Mouse (Mus musculus) spleen, adult 2 months (tissue): ENCODE measurements around the gene Zfp335. TPM values are rescaled to one million over a fixed set of nuclear protein-coding genes. Genes with fewer than 3 reads are reported as not detected.

Experiments used
- DNase-seq, 2 experiments: peaks; one replicate each; pipeline versions ENCODE4 v3.0.0 to v3.0.0-alpha.2; 2012 to 2021; ENCODE audit warnings: low spot score in 2 of 2, low read depth in 1 of 2
- H3K27ac ChIP-seq: fragments of 200-500 bp; 2 replicates; pipeline ENCODE4 v1.5.1; 2012; ENCODE audit warnings: low read length, inconsistent platforms; ENCODE audit not compliant: insufficient read depth
- H3K27me3 ChIP-seq: fragments of 200-500 bp; 2 replicates; pipeline ENCODE4 v1.6.1; 2012; ENCODE audit warnings: mild to moderate bottlenecking, moderate library complexity, low read length, inconsistent platforms; ENCODE audit not compliant: control insufficient read depth, insufficient read depth
- H3K36me3 ChIP-seq: fragments of 200-500 bp; 2 replicates; pipeline ENCODE4 v1.6.1; 2012; ENCODE audit warnings: mild to moderate bottlenecking, low read length, inconsistent platforms; ENCODE audit not compliant: control insufficient read depth, insufficient read depth
- H3K4me1 ChIP-seq: fragments of 200-500 bp; 2 replicates; pipeline ENCODE4 v1.6.1; 2011; ENCODE audit warnings: inconsistent platforms; ENCODE audit not compliant: control insufficient read depth, insufficient read depth, insufficient read length
- H3K4me3 ChIP-seq: fragments of 200-500 bp; 2 replicates; pipeline ENCODE4 v1.5.1; 2011; ENCODE audit warnings: mild to moderate bottlenecking, inconsistent platforms; ENCODE audit not compliant: insufficient read depth, insufficient read length; ENCODE audit errors: extremely low read depth
- CTCF ChIP-seq: fragments of 200-500 bp; IDR thresholded peaks from 2 replicates; pipeline ENCODE4 v1.5.1; 2011; ENCODE audit warnings: mild to moderate bottlenecking, inconsistent platforms; ENCODE audit not compliant: insufficient read depth, insufficient read length, insufficient replicate concordance; ENCODE audit errors: extremely low read depth
- POLR2A ChIP-seq: fragments of 200-500 bp; IDR thresholded peaks from 2 replicates; pipeline ENCODE4 v1.6.1; 2011; ENCODE audit warnings: low read depth, low read length, inconsistent platforms
- WGBS: fragments of 180-500 bp; shearing (Covaris S2); methylation state at CpG from one replicate; pipeline ENCODE4 v1.1.7; 2018; 5-methylcytosine and 5-hydroxymethylcytosine counted together
- polyA plus RNA-seq: library from polyadenylated mRNA; depleted of rRNA; stranded (reverse); fragments of >200 nt; gene quantifications from 2 replicates; pipeline ENCODE4 v1.2.3, GENCODE M21; 2012

Zfp335 gene
- polyA plus RNA-seq, 1 experiment: 37.8 TPM

- TF ChIP-seq CTCF (peak; percentile 28; the same call in 1 of the 2 replicates), POLR2A (no peak)
- Histone ChIP-seq H3K27ac (no peak overlapping the region), H3K4me3 (no peak overlapping the region), H3K27me3 (peaks cover 12% of the 10 kb centered on the region), H3K36me3 (no peaks in the 10 kb centered on the region), H3K4me1 (peaks cover 15% of the 10 kb centered on the region)
- WGBS: 35% methylated on average over 13 of the region's 13 CpGs
- no peak for DNase-seq
Measured at GRCm38 (mm10) chr2:164952448-164952847, 40.9 kb upstream of the Zfp335 start.

GRCm38 (mm10) chr2:164951745-164952144, 40.2 kb upstream of the Zfp335 start:
- Histone ChIP-seq H3K4me1 (peaks cover 15% of the 10 kb centered on the region), H3K27ac (no peak overlapping the region), H3K4me3 (no peak overlapping the region), H3K27me3 (peaks cover 12% of the 10 kb centered on the region), H3K36me3 (no peaks in the 10 kb centered on the region)
- no peak for DNase-seq
- 80% methylated on average over 4 of the region's 4 CpGs for WGBS
- TF ChIP-seq POLR2A: no peak
- peak; percentile 7; the same call in 1 of the 2 replicates for TF ChIP-seq CTCF

- Histone ChIP-seq H3K4me3 (no peak overlapping the region), H3K4me1 (peaks cover 15% of the 10 kb centered on the region), H3K36me3 (no peaks in the 10 kb centered on the region), H3K27me3 (peaks cover 12% of the 10 kb centered on the region), H3K27ac (no peak overlapping the region)
- TF ChIP-seq CTCF (peak; percentile 46; the same call in 1 of the 2 replicates), POLR2A (no peak)
- WGBS: 26% methylated on average over 13 of the region's 13 CpGs
- DNase-seq: peak in 1 of 2 experiments; percentile 32
Measured at GRCm38 (mm10) chr2:164950501-164950900, 38.9 kb upstream of the Zfp335 start.

GRCm38 (mm10) chr2:164948962-164949361, 37.4 kb upstream of the Zfp335 start:
- TF ChIP-seq POLR2A: no peak
- no peak for DNase-seq
- 10% methylated on average over 25 of the region's 25 CpGs for WGBS
- H3K4me1 ChIP-seq: peaks cover 15% of the 10 kb centered on the region
- no peak overlapping the region for H3K4me3 ChIP-seq
- H3K36me3 ChIP-seq: no peaks in the 10 kb centered on the region
- H3K27ac ChIP-seq: no peak overlapping the region
- peaks cover 12% of the 10 kb centered on the region for H3K27me3 ChIP-seq

- H3K27me3 ChIP-seq: peaks cover 12% of the 10 kb centered on the region
- no peak overlapping the region for H3K4me3 ChIP-seq
- no peak for TF ChIP-seq CTCF
- no peak for TF ChIP-seq POLR2A
- peaks cover 16% of the 10 kb centered on the region for H3K4me1 ChIP-seq
- H3K27ac ChIP-seq: no peak overlapping the region
- DNase-seq: no peak
- H3K36me3 ChIP-seq: no peaks in the 10 kb centered on the region
- 1% methylated on average over 7 of the region's 7 CpGs for WGBS
Measured at GRCm38 (mm10) chr2:164947930-164948329, 36.4 kb upstream of the Zfp335 start.

GRCm38 (mm10) chr2:164947506-164947905, 35.9 kb upstream of the Zfp335 start:
- no peak for DNase-seq
- WGBS: 24% methylated on average over 4 of the region's 4 CpGs
- H3K4me3 ChIP-seq: no peak overlapping the region
- H3K27ac ChIP-seq: no peak overlapping the region
- H3K4me1 ChIP-seq: peaks cover 18% of the 10 kb centered on the region
- no peak for TF ChIP-seq POLR2A
- no peaks in the 10 kb centered on the region for H3K36me3 ChIP-seq
- peaks cover 12% of the 10 kb centered on the region for H3K27me3 ChIP-seq

GRCm38 (mm10) chr2:164942692-164943290, 31.2 kb upstream of the Zfp335 start:
- TF ChIP-seq POLR2A (no peak), CTCF (no peak)
- no peaks in the 10 kb centered on the region; the same call in 1 of the 2 replicates for H3K27me3 ChIP-seq
- H3K4me3 ChIP-seq: no peak overlapping the region
- no peaks in the 10 kb centered on the region for H3K36me3 ChIP-seq
- WGBS: 2% methylated on average over 5 of the region's 5 CpGs
- peaks cover 28% of the 10 kb centered on the region; the same call in 1 of the 2 replicates for H3K4me1 ChIP-seq
- peak; percentile 63 to 74 for DNase-seq
- no peak overlapping the region for H3K27ac ChIP-seq
